Mouse (Mus musculus) E14TG2a.4 (cell line): ENCODE data around the gene Pla2g4e.
A peak's percentile ranks its signal among the peaks of the same experiment; 100 is the strongest.

Source experiments
- H3K27me3 ChIP-seq: 2 replicates; pipeline ENCODE4 v1.6.1; 2014; ENCODE audit warnings: low read length, control low read depth; ENCODE audit not compliant: insufficient read depth
- H3K36me3 ChIP-seq: 2 replicates; pipeline ENCODE4 v1.6.1; 2014; ENCODE audit warnings: low read length, control low read depth; ENCODE audit not compliant: insufficient read depth
- H3K4me1 ChIP-seq: replicated peaks from 2 replicates; pipeline ENCODE4 v1.6.1; 2014; ENCODE audit warnings: low read depth, low read length, control low read depth
- H3K4me3 ChIP-seq: replicated peaks from 2 replicates; pipeline ENCODE4 v1.5.1; 2014; ENCODE audit warnings: mild to moderate bottlenecking, low read length
- H3K9me3 ChIP-seq: 2 replicates; pipeline ENCODE4 v1.6.1; 2014; ENCODE audit warnings: low read length, control low read depth
- CTCF ChIP-seq: conservative IDR thresholded peaks from 2 replicates; pipeline ENCODE4 v1.5.1; 2014; ENCODE audit warnings: low read length
- NANOG ChIP-seq: IDR thresholded peaks from 2 replicates; pipeline ENCODE4 v1.6.1; 2014; ENCODE audit warnings: borderline replicate concordance, low read length, mixed read lengths
- POU5F1 ChIP-seq: IDR thresholded peaks from 2 replicates; pipeline ENCODE4 v1.6.1; 2014; ENCODE audit warnings: low read length, borderline replicate concordance

Pla2g4e gene

DNA sequence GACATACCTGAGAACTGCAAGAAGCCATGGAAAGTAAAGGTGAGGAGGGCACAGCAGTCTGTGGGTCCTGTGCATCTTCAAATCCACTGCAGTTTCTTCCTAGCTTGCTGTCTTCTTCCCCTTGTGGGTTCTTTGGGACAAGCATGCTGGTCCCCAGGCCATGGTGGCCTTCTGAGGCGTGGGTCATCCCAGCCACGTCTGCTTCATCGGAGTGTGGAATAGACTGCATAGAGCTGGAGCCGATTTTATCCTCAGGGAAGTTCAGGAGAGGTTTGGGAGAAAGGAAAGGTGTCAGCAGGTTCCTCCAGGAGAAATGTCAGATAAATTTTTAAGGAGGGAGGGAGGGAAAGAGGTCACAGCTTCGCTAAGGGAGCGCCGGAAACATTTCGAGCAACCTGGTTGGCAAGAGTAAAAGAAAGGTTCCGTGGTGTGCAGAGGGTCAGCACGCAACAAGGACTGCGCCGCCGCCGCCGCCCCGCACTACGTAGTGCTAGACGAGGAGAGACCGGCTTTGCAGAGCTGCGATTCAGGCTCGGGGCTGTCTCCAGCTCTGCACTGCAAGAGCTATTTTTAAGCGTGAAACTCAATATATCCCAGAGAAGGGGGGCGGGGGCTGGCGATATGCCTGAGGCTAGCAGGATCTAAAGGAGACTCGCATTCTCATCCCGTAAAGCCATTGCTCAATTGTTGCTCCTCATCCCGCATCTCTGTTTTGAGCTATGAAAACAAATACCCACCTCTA, at the start of gene Pla2g4e:
Gene Pla2g4e, minus strand, starts transcription at position 657 of the 742 bp plus-strand sequence.
- Histone ChIP-seq H3K4me3 (peak within 1 kb of the TSS; percentile 53), H3K27me3 (peaks cover 21% of the 10 kb centered on the region), H3K9me3 (no peaks in the 10 kb centered on the region), H3K36me3 (no peaks in the 10 kb centered on the region), H3K4me1 (peaks cover 42% of the 10 kb centered on the region)
- TF ChIP-seq CTCF, result no peak
- no peak for TF ChIP-seq POU5F1
- no peak for TF ChIP-seq NANOG

DNA sequence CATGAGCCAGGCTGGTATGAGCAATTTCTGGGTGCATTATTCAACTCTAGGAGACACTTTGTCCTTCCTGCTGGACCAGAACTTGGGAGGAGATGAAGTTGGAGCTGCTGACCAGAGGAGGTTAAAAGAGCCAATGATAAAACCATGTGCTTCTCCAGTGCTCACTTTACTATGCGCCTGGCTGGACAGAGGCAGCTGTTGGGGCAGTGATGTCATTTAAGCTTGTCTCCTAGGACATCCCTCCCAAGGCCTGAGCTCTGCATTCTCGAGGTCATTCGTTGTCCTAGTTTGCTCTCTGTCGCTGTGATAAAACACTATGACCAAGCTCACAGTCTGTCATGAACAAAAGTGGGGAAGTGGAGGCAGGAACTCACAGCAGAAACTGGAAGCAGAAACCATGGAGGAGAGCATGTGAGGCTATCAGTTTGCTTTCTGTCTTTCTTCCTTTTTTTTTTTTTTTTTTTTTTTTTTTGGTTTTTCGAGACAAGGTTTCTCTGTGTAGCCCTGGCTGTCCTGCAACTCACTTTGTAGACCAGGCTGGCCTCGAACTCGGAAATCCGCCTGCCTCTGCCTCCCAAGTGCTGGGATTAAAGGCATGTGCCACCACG, 46.4 kb upstream of the Pla2g4e start:
- H3K4me1 ChIP-seq, result 0 out of 2 replicates have a peak, but pooled peaks cover 3% of the 10 kb centered on the region
- H3K27me3 ChIP-seq, result peaks cover 11% of the 10 kb centered on the region
- H3K4me3 ChIP-seq, result no peak overlapping the region
- TF ChIP-seq CTCF, result no peak
- no peak for TF ChIP-seq NANOG
- no peak for TF ChIP-seq POU5F1
- H3K36me3 ChIP-seq, result no peaks in the 10 kb centered on the region
- H3K9me3 ChIP-seq, result no peaks in the 10 kb centered on the region

DNA sequence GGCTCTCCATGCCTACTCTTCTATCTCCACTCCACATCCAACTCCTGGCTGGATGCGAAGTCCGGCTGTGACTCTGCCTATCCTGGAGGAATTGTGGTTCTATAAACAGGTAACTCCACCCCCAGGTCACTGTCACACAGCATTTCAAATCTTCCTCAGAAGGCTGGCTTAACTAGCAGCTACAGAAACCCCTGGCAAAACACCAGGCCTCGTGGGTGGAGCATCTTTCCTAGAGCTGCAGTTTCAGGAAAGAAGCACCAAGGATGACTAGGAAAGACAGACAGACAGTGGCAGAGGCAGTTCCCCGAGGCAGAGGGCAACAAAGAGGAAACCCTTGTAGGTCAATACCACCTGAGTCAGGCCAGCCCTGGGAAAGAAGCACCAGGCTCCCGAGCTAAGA, 43.9 kb upstream of the Pla2g4e start, which contains the start of gene Pla2g4d:
Gene Pla2g4d, minus strand, starts transcription at position 203 of the 400 bp plus-strand sequence.
- no peaks in the 10 kb centered on the region for H3K9me3 ChIP-seq
- H3K36me3 ChIP-seq, result no peaks in the 10 kb centered on the region
- 0 out of 2 replicates have a peak, but pooled peaks cover 3% of the 10 kb centered on the region for H3K4me1 ChIP-seq
- no peak within 1 kb of the TSS for H3K4me3 ChIP-seq
- H3K27me3 ChIP-seq, result peaks cover 11% of the 10 kb centered on the region
- TF ChIP-seq NANOG (no peak), CTCF (no peak), POU5F1 (no peak)

DNA sequence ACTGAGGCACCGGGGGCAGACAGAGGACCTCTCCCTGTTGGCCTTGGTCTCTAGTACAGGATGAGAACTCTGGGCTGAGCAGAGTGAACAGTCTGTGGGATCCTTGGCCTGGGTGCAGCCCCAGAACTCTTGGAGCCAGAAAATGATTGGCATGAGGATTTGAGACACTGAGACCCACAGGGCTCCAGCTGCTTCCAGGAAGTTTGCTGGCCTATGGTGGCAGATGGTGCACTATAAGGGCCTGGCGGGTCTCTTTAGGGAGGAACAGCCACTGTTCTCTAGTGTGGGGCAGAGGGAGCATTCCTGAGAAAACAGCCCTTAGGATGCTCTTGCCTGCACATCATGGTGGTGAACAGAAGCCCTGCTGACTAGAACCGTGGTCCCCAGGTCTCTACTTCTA, 43.3 kb upstream of the Pla2g4e start:
- H3K27me3 ChIP-seq, result peaks cover 11% of the 10 kb centered on the region
- TF ChIP-seq CTCF, result no peak
- TF ChIP-seq POU5F1, result no peak
- TF ChIP-seq NANOG, result no peak
- H3K4me3 ChIP-seq, result no peak overlapping the region
- no peaks in the 10 kb centered on the region for H3K36me3 ChIP-seq
- H3K9me3 ChIP-seq, result no peaks in the 10 kb centered on the region
- H3K4me1 ChIP-seq, result 0 out of 2 replicates have a peak, but pooled peaks cover 3% of the 10 kb centered on the region

DNA sequence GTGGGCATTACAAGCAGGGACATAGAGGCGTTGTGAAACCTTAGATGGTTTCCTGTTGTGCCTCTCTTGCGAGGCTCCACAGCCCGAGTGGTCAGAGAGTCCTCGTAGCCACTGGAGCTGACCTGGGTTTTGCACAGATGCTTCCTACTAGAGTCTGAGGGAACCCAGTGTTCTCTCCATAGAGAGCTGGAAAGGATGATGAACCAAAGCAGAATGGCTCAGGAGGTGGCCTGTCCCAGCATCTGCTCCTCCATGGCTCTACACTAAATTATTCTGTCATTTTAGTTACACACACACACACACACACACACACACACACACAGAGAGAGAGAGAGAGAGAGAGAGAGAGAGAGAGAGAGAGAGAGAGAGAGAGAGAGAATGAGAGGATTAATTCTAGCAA, 40.5 kb upstream of the Pla2g4e start:
- Histone ChIP-seq H3K36me3 (no peaks in the 10 kb centered on the region), H3K27me3 (peaks cover 11% of the 10 kb centered on the region), H3K4me3 (no peak overlapping the region), H3K9me3 (no peaks in the 10 kb centered on the region), H3K4me1 (no peaks in the 10 kb centered on the region)
- no peak for TF ChIP-seq NANOG
- TF ChIP-seq CTCF, result no peak
- TF ChIP-seq POU5F1, result no peak

DNA sequence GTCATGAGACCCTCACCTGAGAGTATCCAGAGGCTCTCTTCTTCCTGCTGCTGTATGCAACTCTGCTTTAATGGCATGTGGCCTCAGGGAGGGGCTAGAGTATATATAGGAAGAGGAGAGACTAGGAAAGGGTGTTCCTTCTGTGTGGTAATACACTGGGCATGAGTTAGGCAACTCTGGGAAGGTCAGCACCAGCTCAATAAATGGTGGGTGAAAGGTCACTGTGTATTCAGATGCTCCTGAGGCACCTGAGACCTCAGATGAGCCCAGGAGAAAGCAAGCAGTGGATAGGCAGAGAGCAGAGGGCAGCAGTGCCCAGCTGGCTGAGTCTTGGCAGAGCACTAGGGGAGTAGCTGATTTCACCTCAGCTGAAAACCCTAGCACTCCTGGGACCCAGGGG, 39.6 kb upstream of the Pla2g4e start:
- Histone ChIP-seq H3K27me3 (peaks cover 11% of the 10 kb centered on the region), H3K4me1 (no peaks in the 10 kb centered on the region), H3K9me3 (no peaks in the 10 kb centered on the region), H3K4me3 (no peak overlapping the region), H3K36me3 (no peaks in the 10 kb centered on the region)
- TF ChIP-seq NANOG (no peak), CTCF (no peak), POU5F1 (no peak)

DNA sequence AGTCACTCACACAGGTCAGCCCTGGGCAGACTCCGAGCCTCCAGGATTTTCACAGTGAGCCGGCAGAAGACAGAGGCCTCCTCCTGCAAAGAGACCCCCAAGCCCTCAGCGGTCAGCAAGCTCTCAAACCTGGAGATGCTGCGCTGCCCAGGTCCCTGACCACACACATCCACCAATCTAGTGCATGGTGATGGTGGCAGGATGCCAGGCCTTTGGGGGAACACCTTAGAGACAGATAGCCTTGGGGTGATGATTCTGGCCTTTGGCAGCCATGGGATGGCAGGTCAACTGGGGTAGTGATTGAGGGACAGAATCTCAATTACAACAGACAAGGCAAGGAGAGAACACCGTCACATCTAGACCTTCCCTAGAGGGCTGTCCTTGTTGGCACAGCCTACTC, 39.0 kb upstream of the Pla2g4e start:
- no peak for TF ChIP-seq NANOG
- TF ChIP-seq CTCF, result no peak
- TF ChIP-seq POU5F1, result no peak
- H3K36me3 ChIP-seq, result no peaks in the 10 kb centered on the region
- peaks cover 12% of the 10 kb centered on the region for H3K27me3 ChIP-seq

DNA sequence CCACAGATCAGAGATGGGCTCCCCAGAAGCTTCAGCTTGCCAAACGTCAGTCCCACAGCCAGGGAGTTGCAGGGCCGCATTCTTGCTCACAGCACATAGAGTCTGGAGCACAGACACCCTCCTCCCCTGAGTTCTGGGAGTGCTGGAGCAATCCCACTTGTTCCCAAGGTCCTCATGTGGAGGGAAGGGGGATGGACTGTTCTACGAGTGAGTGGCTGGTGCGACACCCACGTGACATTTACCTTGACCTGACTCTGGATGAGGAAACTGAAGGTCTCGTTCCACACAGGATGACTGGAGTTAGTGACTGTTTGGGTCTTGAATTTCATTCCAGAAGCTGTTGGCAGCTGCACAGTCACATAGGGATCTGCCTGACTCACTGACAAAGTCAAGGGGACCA, 38.4 kb upstream of the Pla2g4e start:
- TF ChIP-seq NANOG (no peak), POU5F1 (no peak), CTCF (no peak)
- Histone ChIP-seq H3K9me3 (no peaks in the 10 kb centered on the region), H3K4me3 (no peak overlapping the region), H3K27me3 (peaks cover 15% of the 10 kb centered on the region), H3K4me1 (no peaks in the 10 kb centered on the region), H3K36me3 (no peaks in the 10 kb centered on the region)

More for the DNA sequence above, 39.0 kb upstream of the Pla2g4e start:
- Histone ChIP-seq H3K4me1 (no peaks in the 10 kb centered on the region), H3K4me3 (no peak overlapping the region), H3K9me3 (no peaks in the 10 kb centered on the region)
